Mouse (Mus musculus): ENCODE data around the gene Fuz.

Fuz gene

DNA sequence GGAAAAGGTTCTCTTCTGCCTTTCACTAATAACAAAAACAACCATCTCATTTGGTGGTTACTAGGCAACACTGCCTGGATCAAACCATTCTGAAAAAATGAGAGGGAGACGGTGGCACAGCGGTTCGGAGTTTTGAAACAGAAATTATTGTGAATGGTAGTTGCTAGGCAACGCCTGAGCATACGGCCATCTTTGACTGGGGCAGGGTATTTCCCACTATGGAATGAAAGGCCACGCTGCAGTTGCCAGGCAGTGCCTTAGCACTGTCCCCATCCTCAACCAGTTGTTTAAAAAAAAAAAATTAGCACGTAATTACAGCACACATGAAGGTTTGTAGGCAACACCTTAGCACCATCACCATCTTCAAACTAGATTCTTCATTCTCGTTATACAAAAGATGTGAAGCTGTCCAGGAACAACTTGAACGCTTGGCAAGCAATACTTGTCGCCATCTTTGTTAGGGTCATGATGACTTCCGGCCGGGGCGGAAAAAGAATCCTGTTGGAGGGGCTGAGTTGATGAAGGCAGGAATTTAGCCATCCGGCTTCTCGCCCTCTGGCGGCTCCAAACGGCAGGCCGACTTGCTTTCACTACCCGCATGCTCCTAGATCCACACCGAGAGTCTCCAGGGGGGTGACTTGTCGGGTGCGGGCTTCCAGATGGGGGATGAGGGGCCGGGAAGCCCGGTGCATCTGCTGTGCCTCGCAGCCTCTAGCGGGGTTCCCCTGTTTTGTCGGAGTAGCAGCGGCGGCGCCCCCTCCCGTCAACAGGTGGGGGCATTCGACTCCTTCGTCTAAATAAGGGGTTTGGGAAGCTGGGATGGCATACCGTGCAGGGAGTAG is at the start of gene Fuz:
TSS of gene Fuz (plus strand) at position 487 of the 842 bp plus-strand sequence.
- peak; percentile 95 for DNase-seq (ENCODE audit: low spot score)

DNA sequence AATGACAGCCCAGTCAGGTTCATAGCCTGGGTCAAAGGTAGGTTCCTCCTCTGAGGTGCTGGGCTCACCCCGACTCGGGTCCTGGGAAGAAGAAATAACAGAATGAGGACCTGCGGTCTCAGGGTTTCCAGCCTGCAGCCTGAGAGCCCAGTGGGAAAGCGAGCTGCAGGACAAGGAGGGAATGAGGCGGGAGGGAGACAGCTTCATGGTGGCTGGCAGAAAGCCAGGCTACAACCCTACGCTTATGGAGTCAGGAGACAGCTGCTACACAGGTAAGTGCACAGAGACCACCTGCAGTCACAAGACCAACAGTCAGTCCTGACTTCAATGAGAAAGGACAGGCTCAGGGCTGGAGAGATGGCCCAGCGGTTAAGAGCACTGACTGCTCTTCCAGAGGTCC is 49.1 kb upstream of the Fuz start:
- no peak for DNase-seq (ENCODE audit: low spot score)

DNA sequence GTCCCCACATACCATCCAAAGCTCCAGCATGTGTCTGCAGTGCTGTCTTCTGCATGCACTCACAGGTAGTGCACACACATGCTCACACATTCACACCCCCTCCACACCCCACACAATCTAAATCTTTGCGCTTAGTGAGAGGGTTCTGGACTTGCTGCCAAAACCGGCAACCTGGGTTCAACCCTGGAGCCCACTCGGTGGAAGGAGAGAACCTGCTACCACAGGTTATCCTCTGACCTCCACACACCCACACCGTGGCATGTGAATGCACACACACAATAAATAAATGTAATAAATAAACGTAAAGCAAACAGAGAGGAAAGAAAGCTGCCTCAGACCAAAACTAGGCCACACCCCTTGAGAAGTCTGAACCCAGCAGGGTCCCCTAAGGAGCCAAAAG is 48.1 kb upstream of the Fuz start:
- DNase-seq (ENCODE audit: low spot score) = no peak

DNA sequence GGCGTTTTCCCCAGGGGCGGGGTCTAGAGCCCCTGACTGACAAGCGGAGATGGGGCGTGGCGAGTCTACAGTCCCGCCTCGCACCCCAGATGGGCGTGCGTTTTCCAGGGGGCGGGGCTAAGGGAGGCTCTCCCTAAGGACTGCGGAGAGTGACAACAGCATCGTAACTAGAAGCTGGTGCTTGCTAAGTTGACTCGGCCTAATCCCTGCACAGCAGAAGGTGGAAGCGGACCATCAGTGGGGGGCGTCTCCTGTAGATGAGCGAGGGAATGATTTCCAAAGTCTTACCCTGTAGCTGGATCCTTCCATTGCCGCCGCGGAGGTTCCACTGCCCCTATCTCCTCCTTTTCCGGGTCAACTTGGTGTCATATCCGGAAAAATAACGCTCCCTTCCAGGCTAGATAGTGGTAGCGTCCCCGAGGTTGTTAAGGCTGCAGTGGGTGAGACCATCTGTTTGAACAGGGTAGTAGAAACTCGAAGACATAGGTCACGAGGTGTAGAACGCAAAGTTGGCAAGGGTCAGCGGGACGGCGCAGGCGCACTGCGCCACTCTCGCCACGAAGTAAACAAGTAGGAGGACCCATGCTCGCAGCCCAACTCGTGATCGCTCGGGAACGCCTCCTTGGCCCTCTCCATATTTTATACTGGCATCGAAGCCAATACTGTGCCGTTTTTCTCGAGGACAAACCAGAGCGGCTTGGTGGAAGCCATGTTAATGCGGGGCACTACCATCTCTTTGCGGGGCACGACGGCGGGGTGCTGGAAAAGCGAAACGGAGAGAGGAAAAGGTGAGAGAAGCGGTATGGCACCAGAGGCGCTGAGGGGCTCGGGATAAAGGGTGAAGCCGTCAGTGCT is 47.1 kb upstream of the Fuz start, which contains the start of the genes Akt1s1 and Tbc1d17:
TSS of gene Akt1s1 (plus strand) at position 431 of the 855 bp plus-strand sequence.
TSS of gene Tbc1d17 (minus strand) at position 519 of the 855 bp plus-strand sequence.
- peak; percentile 99 for DNase-seq (ENCODE audit: low spot score)

DNA sequence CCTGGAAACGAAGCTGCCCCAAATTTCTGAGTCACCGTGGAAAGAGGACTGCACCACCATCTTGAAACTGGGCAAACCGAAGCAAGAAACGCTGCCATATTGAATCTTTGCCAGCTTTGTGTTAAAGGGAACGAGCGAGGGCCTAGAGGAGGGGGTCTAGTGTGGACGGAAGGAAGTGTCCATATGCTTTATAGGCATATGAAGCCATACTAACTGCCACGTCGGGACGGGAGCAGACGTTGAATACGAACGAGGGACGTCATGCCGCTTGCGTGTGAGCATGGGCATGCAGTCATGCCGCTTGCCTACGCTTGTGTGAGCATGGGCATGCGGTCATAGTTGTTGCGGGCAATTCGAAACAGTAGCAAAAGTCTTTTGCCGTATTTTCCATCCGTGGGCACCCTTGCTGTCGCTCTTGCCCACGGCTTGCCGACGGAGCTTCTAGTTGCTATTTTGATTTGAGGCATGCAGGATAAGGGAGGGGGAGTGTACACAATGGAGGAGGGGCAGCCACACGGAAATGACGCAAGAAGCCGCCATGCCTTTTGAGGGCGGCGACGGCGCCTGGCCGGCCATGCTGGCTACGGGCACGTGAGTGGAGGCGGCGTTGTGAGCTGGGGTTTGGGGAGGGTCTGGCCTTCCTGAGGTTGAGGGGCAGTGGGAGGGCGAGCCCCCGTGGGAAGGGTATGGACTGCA is 46.3 kb upstream of the Fuz start:
- peak; percentile 89 for DNase-seq (ENCODE audit: low spot score)

DNA sequence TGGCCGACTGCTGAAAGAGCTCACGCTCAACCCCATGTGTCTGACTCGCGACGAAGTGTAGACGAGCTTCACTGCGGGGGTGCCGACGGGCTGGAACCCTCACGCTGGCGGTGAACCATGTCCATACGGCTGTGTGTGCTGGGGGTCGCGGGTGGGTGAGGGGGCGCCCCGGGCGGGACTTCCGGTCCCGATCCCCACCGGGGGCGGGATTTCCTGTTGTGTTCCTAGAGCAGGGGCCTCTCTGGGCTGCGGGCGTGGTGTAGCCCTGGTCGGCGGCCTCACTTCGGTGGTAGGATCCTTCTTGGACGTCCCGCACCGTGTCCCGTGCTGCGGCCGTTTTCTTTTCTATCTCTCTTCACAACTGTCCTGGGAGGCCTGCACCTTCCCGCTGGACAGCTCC is 45.7 kb upstream of the Fuz start:
- DNase-seq (ENCODE audit: low spot score) = peak; percentile 75

DNA sequence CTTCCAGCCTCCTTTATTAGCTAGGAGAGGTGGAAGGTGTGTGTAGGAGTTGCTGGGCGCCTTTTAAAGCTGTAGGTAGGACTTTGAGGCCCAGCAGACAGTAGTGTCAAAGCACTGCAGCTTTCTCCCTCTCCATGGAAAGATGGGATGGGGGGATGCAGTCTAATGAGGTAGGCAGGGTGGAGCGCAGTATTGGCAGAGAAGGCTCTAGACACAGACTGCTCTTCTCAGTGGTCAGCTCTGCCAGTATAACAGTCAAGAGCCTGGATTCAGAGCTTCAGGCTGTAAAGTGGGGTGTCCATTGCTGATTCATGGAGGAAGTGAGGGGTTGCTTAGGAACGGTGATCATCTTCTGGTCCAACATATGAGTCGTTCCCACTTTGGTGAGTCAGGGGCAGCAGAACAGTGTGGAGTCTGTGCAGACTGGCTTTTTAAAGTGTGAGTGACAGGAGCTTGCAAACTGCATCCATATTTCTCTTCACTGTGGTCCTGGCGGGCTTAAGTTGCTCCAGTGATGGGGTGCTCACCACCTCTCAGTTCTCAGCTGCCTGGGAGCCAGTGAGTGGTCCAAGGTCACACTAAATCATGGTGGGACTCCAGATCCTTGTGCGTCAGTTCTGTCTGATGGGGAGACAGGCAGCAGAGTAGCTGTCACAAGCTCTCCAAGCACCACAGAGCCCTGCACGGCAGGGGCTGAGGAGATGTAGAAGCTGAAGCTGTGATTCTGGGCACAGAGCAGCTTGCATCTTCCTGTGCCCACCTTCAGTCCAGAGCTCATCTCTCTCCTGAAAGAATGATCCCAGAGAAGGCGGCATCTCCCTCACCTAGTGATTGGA is 44.9 kb upstream of the Fuz start:
- DNase-seq (ENCODE audit: low spot score) = no peak

DNA sequence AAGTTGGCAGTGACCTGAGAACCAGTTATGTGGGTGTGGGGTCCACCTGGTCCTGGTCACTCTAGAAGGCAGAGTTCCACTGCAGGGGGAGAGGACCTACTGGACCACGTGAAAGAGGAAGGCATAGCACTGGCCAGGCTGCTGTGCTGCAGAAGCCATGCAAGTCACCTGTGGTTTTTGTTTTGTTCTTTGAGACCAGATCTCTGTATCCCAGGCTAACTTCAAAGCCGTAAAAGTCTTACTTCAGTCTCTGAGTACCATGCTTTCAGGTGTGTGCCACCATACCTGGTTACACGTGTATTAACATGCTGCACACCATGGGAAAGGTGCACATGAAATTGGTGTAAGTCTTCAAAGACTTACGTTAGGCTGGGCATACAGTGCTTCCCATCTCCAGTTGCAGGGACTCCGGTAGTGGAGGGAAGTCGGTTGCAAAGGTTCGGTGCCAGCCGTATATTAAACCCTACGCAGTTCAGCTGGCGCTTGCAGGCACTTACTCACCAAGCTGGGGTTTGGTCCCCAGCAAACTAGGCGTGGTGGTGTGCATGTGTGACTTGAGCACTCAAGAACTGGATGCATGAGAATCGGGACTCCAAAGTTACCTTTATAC is 44.1 kb upstream of the Fuz start:
- no peak for DNase-seq (ENCODE audit: low spot score)

DNA sequence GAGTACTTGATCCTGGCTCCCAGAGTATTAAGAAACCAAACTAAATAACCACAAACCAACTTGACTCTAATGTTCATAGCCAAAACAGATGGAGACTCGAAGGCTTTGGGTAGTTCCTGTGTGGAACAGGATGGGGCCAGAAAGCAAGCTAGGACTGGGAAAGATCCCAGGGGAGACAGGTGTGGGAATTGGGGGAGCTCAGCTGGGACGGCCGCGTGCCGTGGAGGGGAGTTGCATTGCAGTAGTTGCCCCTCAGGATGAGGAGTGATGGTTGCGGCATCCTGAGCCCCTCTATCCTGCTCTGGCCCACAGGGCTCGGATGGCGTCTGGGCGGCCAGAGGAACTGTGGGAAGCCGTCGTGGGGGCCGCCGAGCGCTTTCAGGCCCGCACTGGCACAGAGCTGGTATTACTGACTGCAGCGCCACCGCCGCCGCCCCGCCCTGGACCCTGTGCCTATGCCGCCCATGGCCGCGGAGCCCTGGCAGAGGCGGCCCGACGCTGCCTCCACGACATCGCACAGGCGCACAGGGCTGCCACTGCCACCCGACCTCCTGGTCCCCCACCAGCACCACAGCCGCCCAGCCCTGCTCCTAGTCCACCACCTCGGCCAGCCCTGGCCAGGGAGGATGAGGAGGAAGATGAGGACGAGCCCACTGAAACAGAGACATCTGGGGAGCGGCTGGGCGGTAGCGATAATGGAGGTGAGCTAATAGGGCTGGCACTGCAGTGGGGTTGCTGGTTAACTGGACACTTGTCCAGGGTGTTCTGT is 43.4 kb upstream of the Fuz start:
- DNase-seq (ENCODE audit: low spot score) = no peak

DNA sequence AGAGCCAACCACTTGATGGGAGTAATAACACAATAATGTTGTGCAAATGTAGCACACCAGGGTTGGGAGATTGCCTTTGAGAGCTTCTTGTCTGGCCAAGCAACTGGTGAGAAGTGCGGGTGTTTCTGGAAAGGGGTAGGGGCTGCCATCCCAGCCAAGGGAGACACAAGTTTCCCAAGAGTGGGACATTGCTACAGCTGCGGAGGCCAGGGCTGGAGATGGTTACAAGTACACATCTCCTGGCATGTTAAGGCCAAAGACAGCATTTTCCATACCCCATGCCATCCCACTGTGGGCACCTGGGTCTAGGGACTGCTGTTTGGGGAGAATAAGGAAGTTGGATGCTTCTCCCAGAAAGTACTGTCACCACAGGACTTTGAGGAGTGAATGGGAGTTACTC is 42.8 kb upstream of the Fuz start:
- no peak for DNase-seq (ENCODE audit: low spot score)

DNA sequence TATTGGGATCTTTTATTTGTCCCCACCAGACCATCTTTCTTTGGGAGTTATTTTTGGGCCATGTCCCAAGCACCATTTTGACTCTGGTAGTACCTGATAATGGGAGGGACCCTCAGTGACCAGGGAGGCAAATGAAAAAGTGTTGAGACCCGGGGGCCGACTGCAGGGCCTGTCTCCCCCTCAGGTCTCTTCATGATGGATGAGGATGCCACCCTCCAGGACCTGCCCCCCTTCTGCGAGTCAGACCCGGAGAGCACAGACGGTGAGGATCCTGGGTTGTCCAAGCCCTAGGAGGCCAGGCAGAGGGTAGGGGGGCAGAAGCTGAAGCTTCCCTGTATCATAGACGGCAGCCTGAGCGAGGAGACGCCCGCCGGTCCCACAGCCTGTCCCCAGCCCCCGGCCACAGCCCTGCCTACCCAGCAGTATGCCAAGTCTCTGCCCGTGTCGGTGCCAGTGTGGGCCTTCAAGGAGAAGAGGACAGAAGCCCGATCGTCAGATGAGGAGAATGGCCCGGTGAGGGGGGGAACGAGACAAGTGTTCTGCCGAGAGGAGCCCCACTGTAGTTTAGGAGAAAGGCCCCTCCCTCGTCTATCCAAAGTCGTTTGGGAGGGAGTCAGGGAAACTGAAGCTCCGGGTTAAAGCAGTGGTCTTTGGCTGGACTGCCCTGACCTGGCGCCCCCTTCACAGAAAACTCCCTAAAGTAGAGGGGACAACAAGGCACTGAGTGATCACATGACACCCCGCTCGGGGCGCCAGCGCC is 42.1 kb upstream of the Fuz start:
- no peak for DNase-seq (ENCODE audit: low spot score)

DNA sequence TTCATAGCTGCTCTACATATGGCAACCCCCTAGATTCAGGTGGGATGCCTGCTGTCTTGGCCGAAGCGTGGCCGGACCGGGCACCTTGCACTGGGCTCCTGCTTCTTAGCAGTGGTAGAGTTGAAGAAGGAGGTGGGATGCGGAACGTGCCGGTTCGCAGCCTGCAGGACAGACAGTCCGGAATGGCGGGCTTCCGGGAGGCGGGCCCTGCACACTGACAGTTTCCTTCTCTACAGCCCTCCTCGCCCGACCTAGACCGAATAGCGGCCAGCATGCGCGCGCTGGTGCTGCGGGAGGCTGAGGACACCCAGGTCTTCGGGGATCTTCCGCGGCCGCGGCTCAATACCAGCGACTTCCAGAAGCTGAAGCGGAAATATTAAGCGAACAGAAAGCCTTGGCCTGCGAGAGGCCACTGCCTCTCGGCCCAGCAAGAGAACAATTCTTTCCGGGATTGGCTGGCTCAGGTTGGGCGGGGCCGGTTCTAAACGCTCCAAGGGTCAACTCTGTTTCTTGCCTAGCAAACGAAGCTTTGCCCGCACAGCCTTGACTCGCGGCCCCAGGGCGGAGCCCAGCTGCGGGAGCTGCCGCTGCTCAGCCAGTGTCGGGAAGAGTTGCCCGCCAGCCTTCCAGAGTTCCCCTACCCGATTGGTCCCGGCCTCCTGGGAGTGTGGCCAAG is 41.4 kb upstream of the Fuz start:
- no peak for DNase-seq (ENCODE audit: low spot score)

DNA sequence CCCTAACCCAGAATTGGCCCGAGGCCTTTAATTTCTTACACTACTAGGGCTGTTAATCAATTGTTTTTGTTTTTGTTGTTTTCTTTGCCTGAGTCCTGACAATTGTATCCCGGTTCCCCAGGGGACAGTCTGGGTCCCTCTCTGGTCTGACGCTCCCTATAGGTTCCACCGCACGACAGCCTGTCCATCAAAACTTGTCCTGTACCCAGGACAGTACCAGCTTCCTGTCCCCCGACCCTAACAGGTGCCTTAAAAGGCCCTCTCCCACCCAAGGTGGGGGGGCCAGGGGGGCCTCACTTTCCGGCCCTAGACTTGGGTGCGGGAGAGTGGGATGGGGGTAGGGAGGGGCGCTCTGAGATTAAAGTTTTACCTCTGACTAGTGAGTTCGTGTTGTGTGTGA is 40.8 kb upstream of the Fuz start:
- DNase-seq (ENCODE audit: low spot score) = no peak

DNA sequence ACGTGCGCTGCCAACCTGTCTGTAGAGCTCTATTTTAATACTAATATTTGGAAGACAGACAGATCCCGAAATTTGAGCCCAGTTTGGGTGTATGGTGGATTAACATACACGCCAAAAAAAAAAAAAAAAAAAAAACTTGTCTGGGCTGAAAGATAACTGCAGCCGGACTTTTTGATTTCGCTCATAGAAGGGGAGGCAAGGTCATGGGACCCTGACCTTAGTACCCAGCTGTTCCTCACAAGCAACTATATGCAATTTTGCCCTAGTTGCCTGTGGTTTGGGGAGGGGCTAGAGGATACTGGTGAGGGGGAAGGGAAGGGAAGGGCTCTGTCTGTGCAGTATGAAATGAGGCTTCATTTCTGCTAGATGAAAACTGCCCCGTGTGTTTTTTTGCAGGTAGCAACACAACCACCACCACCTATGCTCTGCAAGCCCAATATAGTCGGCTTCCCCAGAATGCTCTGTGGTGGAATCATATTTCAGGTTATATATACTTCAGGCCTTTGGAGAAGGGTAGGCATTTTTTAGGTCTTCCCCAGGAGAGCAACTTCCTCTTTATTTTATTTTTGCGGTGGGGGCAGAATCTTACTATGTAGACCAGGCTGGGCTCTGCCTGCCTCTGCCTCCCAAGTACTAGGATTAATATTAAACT is 39.5 kb upstream of the Fuz start:
- no peak for DNase-seq (ENCODE audit: low spot score)

DNA sequence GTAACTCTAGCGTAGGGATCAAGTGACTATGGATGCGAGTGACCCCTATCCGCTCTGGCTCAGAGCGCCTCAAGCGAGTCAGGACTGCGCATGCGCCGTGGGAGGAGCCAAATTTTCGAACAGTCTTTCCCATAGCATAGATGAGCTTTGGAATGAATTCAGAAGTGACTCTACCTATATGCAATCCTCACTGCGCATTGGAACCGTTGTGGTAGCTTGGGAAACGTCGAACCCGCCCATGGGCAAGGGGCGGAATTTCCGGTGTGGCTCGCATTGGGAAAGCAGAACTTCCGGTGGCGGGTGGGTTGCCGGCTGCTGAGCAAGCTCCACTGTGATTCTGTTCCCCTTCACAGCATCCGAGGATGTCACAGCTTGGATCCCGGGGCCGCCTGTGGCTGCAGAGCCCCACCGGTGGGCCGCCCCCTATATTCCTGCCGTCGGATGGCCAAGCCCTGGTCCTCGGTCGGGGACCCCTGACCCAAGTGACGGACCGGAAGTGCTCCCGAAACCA is 38.8 kb upstream of the Fuz start, which contains the start of gene Pnkp:
TSS of gene Pnkp (plus strand) at position 98 of the 511 bp plus-strand sequence.
- peak; percentile 94 for DNase-seq (ENCODE audit: low spot score)

DNA sequence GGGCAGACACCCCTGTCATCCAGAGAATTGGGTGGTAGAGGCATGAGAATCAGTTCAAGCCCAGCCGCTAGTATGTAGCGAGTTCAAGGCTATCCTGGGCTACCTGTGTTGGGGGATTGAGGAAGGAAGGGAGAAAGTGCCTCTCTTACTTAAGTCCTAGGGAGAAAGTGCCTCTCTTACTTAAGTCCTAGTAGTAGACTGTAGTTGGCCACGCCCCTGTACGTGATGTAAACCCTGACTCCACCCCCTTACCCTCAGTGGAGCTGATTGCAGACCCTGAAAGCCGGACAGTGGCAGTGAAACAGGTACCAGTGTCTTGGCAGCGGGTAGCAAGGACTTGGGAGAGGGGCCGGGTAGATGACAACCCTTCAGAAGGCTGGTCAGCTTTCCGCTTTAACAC is 38.0 kb upstream of the Fuz start:
- no peak for DNase-seq (ENCODE audit: low spot score)

DNA sequence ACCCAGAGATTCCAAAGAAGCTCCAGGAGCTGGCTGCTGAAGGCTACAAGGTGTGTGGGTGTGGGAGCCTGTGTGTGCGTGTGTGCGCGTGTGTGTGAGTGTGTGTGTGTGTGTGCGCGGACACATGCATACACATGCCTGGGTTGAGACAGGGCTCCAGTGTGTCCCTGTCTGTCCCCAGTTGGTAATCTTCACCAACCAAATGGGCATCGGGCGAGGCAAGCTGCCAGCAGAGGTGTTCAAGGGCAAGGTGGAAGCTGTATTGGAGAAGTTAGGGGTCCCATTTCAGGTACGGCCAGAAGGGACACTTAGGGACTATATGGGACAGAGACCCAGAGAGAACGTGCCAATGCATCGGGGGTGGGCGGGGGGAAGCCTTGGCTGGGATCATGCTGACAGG is 36.0 kb upstream of the Fuz start:
- no peak for DNase-seq (ENCODE audit: low spot score)

All from MN1 (cell line).